Mouse (Mus musculus) E14TG2a.4 (cell line): ENCODE measurements at regions not wholly inside any gene's neighbourhood (a gene's known extent, or its start where the extent isn't known, plus 50 kb on each side); places are given as distances from the start of the nearest gene placed in this dataset.

Experiments used
- H3K27me3 ChIP-seq: 2 replicates; pipeline ENCODE4 v1.6.1; 2014; ENCODE audit warnings: low read length, control low read depth; ENCODE audit not compliant: insufficient read depth
- H3K36me3 ChIP-seq: 2 replicates; pipeline ENCODE4 v1.6.1; 2014; ENCODE audit warnings: low read length, control low read depth; ENCODE audit not compliant: insufficient read depth
- H3K4me1 ChIP-seq: replicated peaks from 2 replicates; pipeline ENCODE4 v1.6.1; 2014; ENCODE audit warnings: low read depth, low read length, control low read depth
- H3K4me3 ChIP-seq: replicated peaks from 2 replicates; pipeline ENCODE4 v1.5.1; 2014; ENCODE audit warnings: mild to moderate bottlenecking, low read length
- H3K9me3 ChIP-seq: 2 replicates; pipeline ENCODE4 v1.6.1; 2014; ENCODE audit warnings: low read length, control low read depth
- CTCF ChIP-seq: conservative IDR thresholded peaks from 2 replicates; pipeline ENCODE4 v1.5.1; 2014; ENCODE audit warnings: low read length
- NANOG ChIP-seq: IDR thresholded peaks from 2 replicates; pipeline ENCODE4 v1.6.1; 2014; ENCODE audit warnings: borderline replicate concordance, low read length, mixed read lengths
- POU5F1 ChIP-seq: IDR thresholded peaks from 2 replicates; pipeline ENCODE4 v1.6.1; 2014; ENCODE audit warnings: low read length, borderline replicate concordance

GRCm38 (mm10) chr11:52661894-52662593 is 102.4 kb upstream of the Fstl4 start:
- no peaks in the 10 kb centered on the region for H3K4me1 ChIP-seq
- peaks cover 4% of the 10 kb centered on the region; the same call in 1 of the 2 replicates for H3K9me3 ChIP-seq
- H3K4me3 ChIP-seq, result no peak overlapping the region
- TF ChIP-seq CTCF, result no peak
- TF ChIP-seq POU5F1, result no peak
- TF ChIP-seq NANOG, result no peak
- H3K36me3 ChIP-seq, result no peaks in the 10 kb centered on the region
- no peaks in the 10 kb centered on the region; the same call in 1 of the 2 replicates for H3K27me3 ChIP-seq

DNA sequence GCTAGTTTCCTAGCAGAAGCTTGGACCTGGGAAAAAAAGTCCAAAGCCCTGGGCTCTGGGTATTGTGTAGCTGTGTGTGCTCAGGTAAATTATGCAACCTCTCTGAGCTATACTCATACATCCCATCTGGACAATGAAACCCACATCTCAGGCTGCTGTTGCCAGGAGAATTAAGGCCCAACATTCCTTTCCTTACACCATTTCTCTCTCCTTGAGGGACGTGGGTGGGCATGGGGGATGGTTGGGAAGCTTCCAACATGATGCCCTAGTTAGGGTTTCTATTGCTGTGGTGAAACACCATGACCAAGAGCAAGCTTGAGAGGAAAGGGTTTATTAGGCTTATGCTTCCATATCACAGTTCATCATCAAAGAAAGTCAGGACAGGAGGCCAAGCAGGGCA is 99.1 kb upstream of the Fstl4 start:
- H3K4me3 ChIP-seq, result no peak overlapping the region
- peaks cover 9% of the 10 kb centered on the region for H3K9me3 ChIP-seq
- H3K36me3 ChIP-seq, result no peaks in the 10 kb centered on the region
- TF ChIP-seq CTCF, result no peak
- TF ChIP-seq POU5F1, result no peak
- no peak for TF ChIP-seq NANOG
- no peaks in the 10 kb centered on the region; the same call in 1 of the 2 replicates for H3K27me3 ChIP-seq
- no peaks in the 10 kb centered on the region for H3K4me1 ChIP-seq

DNA sequence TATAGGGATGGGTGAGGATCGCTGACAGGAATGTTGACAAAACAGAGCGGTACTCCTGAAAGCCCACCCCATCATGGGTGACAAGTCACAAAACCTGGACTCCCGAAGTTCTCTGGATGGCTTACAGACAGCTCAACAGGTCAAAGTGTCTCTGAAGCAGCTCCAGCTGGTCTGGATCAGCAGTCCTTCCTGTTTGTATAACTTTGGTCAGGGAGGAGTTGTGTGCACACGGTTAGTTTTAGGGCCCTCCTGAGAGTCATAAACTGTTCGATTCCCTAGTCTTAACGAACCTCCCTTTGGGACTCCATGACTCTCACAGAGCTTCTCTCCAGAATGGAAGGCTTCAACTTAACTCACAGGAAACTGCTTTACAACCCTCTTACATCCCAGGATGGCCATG is 89.4 kb upstream of the Fstl4 start:
- Histone ChIP-seq H3K36me3 (no peaks in the 10 kb centered on the region), H3K27me3 (no peaks in the 10 kb centered on the region), H3K4me3 (no peak overlapping the region), H3K9me3 (no peaks in the 10 kb centered on the region), H3K4me1 (no peaks in the 10 kb centered on the region)
- TF ChIP-seq POU5F1 (no peak), CTCF (no peak), NANOG (no peak)

- Histone ChIP-seq H3K4me1 (no peaks in the 10 kb centered on the region), H3K36me3 (no peaks in the 10 kb centered on the region), H3K4me3 (no peak overlapping the region), H3K9me3 (peaks cover 7% of the 10 kb centered on the region), H3K27me3 (no peaks in the 10 kb centered on the region)
- no peak for TF ChIP-seq POU5F1
- TF ChIP-seq NANOG, result no peak
- TF ChIP-seq CTCF, result no peak
These were observed 86.2 kb upstream of the Fstl4 start for GRCm38 (mm10) chr11:52678259-52678658.

GRCm38 (mm10) chr11:52685436-52685835 is 79.0 kb upstream of the Fstl4 start:
- H3K4me3 ChIP-seq, result no peak overlapping the region

DNA sequence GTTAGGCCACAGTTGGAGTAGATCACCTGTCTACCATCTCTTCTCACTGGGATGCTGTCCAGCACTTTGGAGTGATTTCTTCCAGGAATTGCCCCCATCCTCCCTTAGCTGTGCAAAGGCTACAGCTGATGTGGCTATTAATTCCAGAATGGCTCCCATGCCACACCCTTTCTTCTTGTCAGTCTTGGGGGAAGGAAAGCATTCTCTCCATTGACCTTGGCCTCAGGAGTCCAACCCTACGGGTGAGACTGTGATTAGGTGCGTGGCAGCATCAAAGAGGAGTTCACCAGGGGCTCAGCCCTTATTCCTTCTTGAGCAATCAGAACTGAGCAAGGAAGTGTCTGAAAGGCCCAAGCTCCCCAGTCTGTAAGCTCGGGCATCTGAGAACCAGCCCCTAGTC is 71.7 kb upstream of the Fstl4 start:
- TF ChIP-seq POU5F1, result no peak
- TF ChIP-seq CTCF, result no peak
- no peak for TF ChIP-seq NANOG
- Histone ChIP-seq H3K36me3 (no peaks in the 10 kb centered on the region), H3K27me3 (no peaks in the 10 kb centered on the region), H3K9me3 (peaks cover 12% of the 10 kb centered on the region; the same call in 1 of the 2 replicates), H3K4me1 (peaks cover 23% of the 10 kb centered on the region), H3K4me3 (no peak overlapping the region)

More at GRCm38 (mm10) chr11:52685436-52685835, 79.0 kb upstream of the Fstl4 start:
- Histone ChIP-seq H3K36me3 (no peaks in the 10 kb centered on the region), H3K27me3 (no peaks in the 10 kb centered on the region), H3K4me1 (no peaks in the 10 kb centered on the region), H3K9me3 (peaks cover 34% of the 10 kb centered on the region)
- TF ChIP-seq CTCF, result no peak
- TF ChIP-seq NANOG, result no peak
- no peak for TF ChIP-seq POU5F1

- Histone ChIP-seq H3K4me1 (no peaks in the 10 kb centered on the region), H3K27me3 (no peaks in the 10 kb centered on the region)
- no peak for TF ChIP-seq NANOG
- no peak for TF ChIP-seq CTCF
- no peak for TF ChIP-seq POU5F1
These were observed 62.8 kb upstream of the Fstl4 start for GRCm38 (mm10) chr11:52701682-52702081.

DNA sequence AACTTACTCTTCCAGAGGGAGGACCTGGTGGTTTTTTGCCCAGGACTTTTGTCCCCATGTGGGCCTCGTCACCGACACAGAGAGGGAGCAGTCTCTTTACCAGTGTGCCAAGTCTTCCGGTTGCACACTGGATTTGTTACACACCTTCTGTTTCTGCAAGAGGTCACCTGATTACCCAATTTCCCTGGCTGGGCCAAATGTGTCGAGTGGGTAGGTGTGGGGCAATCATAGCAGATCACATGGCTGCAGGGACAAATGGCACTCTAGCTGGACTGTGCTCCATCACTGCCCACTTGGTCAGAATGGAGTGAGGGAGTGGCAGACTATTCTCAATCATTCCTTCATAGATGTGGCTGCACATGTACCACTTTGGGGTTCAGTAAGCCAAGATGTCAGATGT is 61.0 kb upstream of the Fstl4 start:
- H3K36me3 ChIP-seq, result no peaks in the 10 kb centered on the region
- no peak overlapping the region for H3K4me3 ChIP-seq
- H3K4me1 ChIP-seq, result no peaks in the 10 kb centered on the region
- TF ChIP-seq POU5F1 (no peak), NANOG (no peak), CTCF (no peak)
- H3K27me3 ChIP-seq, result no peaks in the 10 kb centered on the region
- H3K9me3 ChIP-seq, result no peaks in the 10 kb centered on the region

More at GRCm38 (mm10) chr11:52701682-52702081, 62.8 kb upstream of the Fstl4 start:
- Histone ChIP-seq H3K4me3 (no peak overlapping the region), H3K36me3 (no peaks in the 10 kb centered on the region), H3K9me3 (no peaks in the 10 kb centered on the region)
